Mouse (Mus musculus): Measurements from ENCODE around the gene Sgk1.

GRCm38 (mm10) chr10:21997550-21998204, 115.7 kb downstream of the Sgk1 start:
- no peak for TF ChIP-seq CTCF (IDR thresholded peaks at IDR 0.05; ENCODE audit: borderline replicate concordance, insufficient read depth, low read depth, low read length)
- TF ChIP-seq POLR2A (IDR thresholded peaks at IDR 0.05; ENCODE audit: borderline replicate concordance, insufficient read depth, low read length), result no peak
